Mouse (Mus musculus): Measurements from ENCODE around the gene Gm20890.
"Not testable (repeated sequence)": the region's sequence is repeated elsewhere in the genome, so short reads cannot be mapped to it uniquely, and the experiment has no call there.

- not testable (repeated sequence) for TF ChIP-seq CTCF, POLR2A (IDR thresholded peaks at IDR 0.05; ENCODE audit: insufficient read depth, low read depth, low read length)
Measured at GRCm38 (mm10) chrY:26776699-26777098, at the start of gene Gm20890.
